Mouse (Mus musculus): Measurements from ENCODE around the gene Gm28042. TPM values are rescaled to one million over a fixed set of nuclear protein-coding genes. Genes with fewer than 3 reads are reported as not detected.

The Gm28042 gene
- total and polyA plus RNA-seq, 3 experiments, result 0.77 to 1.9 (median 1.8) TPM

DNA sequence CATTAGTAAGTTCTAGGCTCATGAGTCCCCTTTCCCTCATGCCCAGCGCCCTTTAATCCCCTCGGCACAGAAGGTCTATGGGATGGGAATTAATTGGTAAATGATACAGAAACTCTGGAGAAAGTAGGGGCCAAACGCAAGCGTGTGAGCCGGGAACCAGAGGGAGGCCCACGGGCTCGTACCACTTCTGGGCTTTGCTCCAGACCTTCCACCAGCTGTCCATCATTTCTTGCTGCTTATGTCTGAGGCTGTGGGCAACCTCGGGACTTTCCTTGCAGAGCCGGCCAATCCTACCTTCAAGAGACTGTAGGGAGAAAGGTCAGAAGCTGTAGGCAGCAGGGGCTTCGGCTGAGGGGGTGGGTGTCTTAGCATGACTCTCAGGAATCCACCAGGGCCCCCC, 28.6 kb downstream of the Gm28042 start:
- no peak for DNase-seq (ENCODE audit: extremely low read depth)
- Histone ChIP-seq H3K4me2 (ENCODE audit: insufficient read depth, low read depth, poor library complexity, severe bottlenecking) (no peak overlapping the region), H3K79me2 (replicated peaks; ENCODE audit: control insufficient read depth, extremely low read depth, insufficient read depth, poor library complexity, severe bottlenecking) (no peaks in the 10 kb centered on the region), H3K9me3 (replicated peaks; ENCODE audit: low read length) (no peaks in the 10 kb centered on the region), H3K36me3 (replicated peaks in 1 of 2; ENCODE audit: control insufficient read depth in 1 of 2, insufficient read depth in 1 of 2, low read length in 1 of 2) (no peaks in the 10 kb centered on the region), H3K4me3 (replicated peaks in 1 of 3; ENCODE audit: low read depth in 2 of 3, low read length in 2 of 3, poor library complexity in 1 of 3) (no peak overlapping the region), H3K27me3 (replicated peaks) (peaks cover 41% of the 10 kb centered on the region), H3K4me1 (ENCODE audit: control insufficient read depth in 1 of 2, insufficient read depth in 2 of 2) (no peaks in the 10 kb centered on the region), H3K9ac (ENCODE audit: insufficient read depth, low read depth) (no peak overlapping the region), H3K27ac (ENCODE audit: insufficient read depth, low read depth) (no peak overlapping the region)
- TF ChIP-seq BHLHE40 (IDR thresholded peaks at IDR 0.05; ENCODE audit: low read depth, low read length), result no peak
- in situ Hi-C loops (cut with MboI; ENCODE audit: low pct_ligation_motif_present, low pct_unique_long_range_greater_than_20kb, low sequenced_read_pairs), result no loop called here
- dilution Hi-C loops (cut with MboI; ENCODE audit: extremely low pct_ligation_motif_present, extremely low pct_unique_long_range_greater_than_20kb, low sequenced_read_pairs), result no loop called here

DNA sequence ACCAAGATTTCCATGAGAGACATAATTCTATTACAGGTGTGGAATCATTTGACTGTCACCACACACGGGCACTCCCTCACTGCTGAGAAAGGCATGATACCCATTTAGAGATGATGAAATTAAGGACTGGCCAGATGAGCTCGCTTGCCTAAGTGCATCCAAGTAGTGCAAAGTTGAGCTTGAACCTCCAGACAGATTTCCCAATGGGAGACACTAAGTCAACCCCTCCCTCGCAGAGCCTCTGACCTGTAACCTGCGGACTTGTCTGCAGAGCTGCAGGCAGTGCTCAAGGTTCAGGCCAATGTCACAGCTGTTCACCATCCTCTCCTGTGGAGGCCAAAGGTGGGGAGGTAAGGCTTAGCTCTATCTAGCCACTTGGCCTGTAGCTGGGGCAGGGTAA, 31.5 kb downstream of the Gm28042 start:
- no peaks in the 10 kb centered on the region for H3K79me2 ChIP-seq (replicated peaks; ENCODE audit: control insufficient read depth, extremely low read depth, insufficient read depth, poor library complexity, severe bottlenecking)
- H3K36me3 ChIP-seq (replicated peaks in 1 of 2; ENCODE audit: control insufficient read depth in 1 of 2, insufficient read depth in 1 of 2, low read length in 1 of 2), result no peaks in the 10 kb centered on the region
- no peak overlapping the region for H3K4me3 ChIP-seq (replicated peaks in 1 of 3; ENCODE audit: low read depth in 2 of 3, low read length in 2 of 3, poor library complexity in 1 of 3)
- no peak for DNase-seq (ENCODE audit: extremely low read depth)
- no peaks in the 10 kb centered on the region for H3K9me3 ChIP-seq (replicated peaks; ENCODE audit: low read length)
- no peak overlapping the region for H3K9ac ChIP-seq (ENCODE audit: insufficient read depth, low read depth)
- peaks cover 49% of the 10 kb centered on the region for H3K27me3 ChIP-seq (replicated peaks)
- H3K4me2 ChIP-seq (ENCODE audit: insufficient read depth, low read depth, poor library complexity, severe bottlenecking), result no peak overlapping the region
- H3K4me1 ChIP-seq (ENCODE audit: control insufficient read depth in 1 of 2, insufficient read depth in 2 of 2), result no peaks in the 10 kb centered on the region
- dilution Hi-C loops (cut with MboI; ENCODE audit: extremely low pct_ligation_motif_present, extremely low pct_unique_long_range_greater_than_20kb, low sequenced_read_pairs) (no loop called here), in situ Hi-C loops (cut with MboI; ENCODE audit: low pct_ligation_motif_present, low pct_unique_long_range_greater_than_20kb, low sequenced_read_pairs) (no loop called here)
- no peak for TF ChIP-seq PAX5 (IDR thresholded peaks at IDR 0.05; ENCODE audit: low read length)
- no peak for TF ChIP-seq POLR2AphosphoS2 (IDR thresholded peaks at IDR 0.05; ENCODE audit: low read depth, low read length)
- TF ChIP-seq NRF1 (IDR thresholded peaks at IDR 0.05; ENCODE audit: low read depth, low read length), result no peak
- TF ChIP-seq KAT2A (IDR thresholded peaks at IDR 0.05; ENCODE audit: insufficient replicate concordance, low read length), result no peak
- TF ChIP-seq POLR2A (IDR thresholded peaks at IDR 0.05; ENCODE audit: low read depth, low read length), result no peak
- TF ChIP-seq USF1 (IDR thresholded peaks at IDR 0.05; ENCODE audit: low read depth, low read length), result no peak
- TF ChIP-seq UBTF (IDR thresholded peaks at IDR 0.05; ENCODE audit: low read depth, low read length), result no peak
- TF ChIP-seq CTCF (conservative IDR thresholded peaks at IDR 0.05 in 1 of 2, IDR thresholded peaks at IDR 0.05 in 1 of 2; ENCODE audit: low read depth in 2 of 2, low read length in 2 of 2), result no peak
- no peak for TF ChIP-seq RAD21 (IDR thresholded peaks at IDR 0.05; ENCODE audit: low read depth, low read length)
- no peak for TF ChIP-seq TBP (conservative IDR thresholded peaks at IDR 0.05; ENCODE audit: low read depth, low read length)
- H3K27ac ChIP-seq (ENCODE audit: insufficient read depth, low read depth), result no peak overlapping the region

DNA sequence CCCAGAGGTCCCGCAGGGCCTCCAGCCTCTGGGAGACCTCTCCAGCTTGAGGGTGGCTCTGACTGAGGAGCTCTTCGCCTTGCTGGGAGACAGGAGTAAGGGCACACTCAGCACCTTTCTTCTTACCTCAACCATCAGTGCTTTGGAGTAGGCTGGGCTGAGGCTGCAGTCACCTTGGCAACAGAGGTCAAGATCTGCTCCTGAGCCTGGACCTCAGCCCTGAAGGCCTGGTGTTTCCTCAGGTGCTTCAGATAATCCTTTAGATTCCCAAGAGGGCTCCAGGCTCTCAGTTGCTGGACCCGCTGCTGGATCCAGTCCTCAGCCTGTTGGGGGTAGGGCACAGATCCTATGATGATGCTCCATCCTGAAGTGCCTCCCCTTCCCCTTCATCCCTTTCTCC, 32.2 kb downstream of the Gm28042 start:
- Histone ChIP-seq H3K4me1 (ENCODE audit: control insufficient read depth in 1 of 2, insufficient read depth in 2 of 2) (no peaks in the 10 kb centered on the region), H3K79me2 (replicated peaks; ENCODE audit: control insufficient read depth, extremely low read depth, insufficient read depth, poor library complexity, severe bottlenecking) (no peaks in the 10 kb centered on the region), H3K9ac (ENCODE audit: insufficient read depth, low read depth) (no peak overlapping the region), H3K9me3 (replicated peaks; ENCODE audit: low read length) (no peaks in the 10 kb centered on the region), H3K4me3 (replicated peaks in 1 of 3; ENCODE audit: low read depth in 2 of 3, low read length in 2 of 3, poor library complexity in 1 of 3) (no peak overlapping the region), H3K4me2 (ENCODE audit: insufficient read depth, low read depth, poor library complexity, severe bottlenecking) (no peak overlapping the region), H3K27me3 (replicated peaks) (peaks cover 49% of the 10 kb centered on the region), H3K36me3 (replicated peaks in 1 of 2; ENCODE audit: control insufficient read depth in 1 of 2, insufficient read depth in 1 of 2, low read length in 1 of 2) (no peaks in the 10 kb centered on the region), H3K27ac (ENCODE audit: insufficient read depth, low read depth) (no peak overlapping the region)
- TF ChIP-seq NELFE (IDR thresholded peaks at IDR 0.05; ENCODE audit: low read depth, low read length) (no peak), RAD21 (IDR thresholded peaks at IDR 0.05; ENCODE audit: low read depth, low read length) (no peak), IRF4 (IDR thresholded peaks at IDR 0.05; ENCODE audit: low read depth, low read length) (no peak), ZNF384 (IDR thresholded peaks at IDR 0.05; ENCODE audit: low read depth, low read length) (no peak), USF2 (conservative IDR thresholded peaks at IDR 0.05; ENCODE audit: low read depth, low read length) (no peak)
- in situ Hi-C loops (cut with MboI; ENCODE audit: low pct_ligation_motif_present, low pct_unique_long_range_greater_than_20kb, low sequenced_read_pairs) (no loop called here), dilution Hi-C loops (cut with MboI; ENCODE audit: extremely low pct_ligation_motif_present, extremely low pct_unique_long_range_greater_than_20kb, low sequenced_read_pairs) (no loop called here)
- no peak for DNase-seq (ENCODE audit: extremely low read depth)
